Mouse (Mus musculus) right cerebral cortex, postnatal 4 days (tissue): ENCODE data around the gene Oaz1.

Experiments
- DNase-seq: peaks from one replicate; pipeline ENCODE4 v3.0.0-alpha.2; 2022

The Oaz1 gene

GRCm38 (mm10) chr10:80826151-80827062, at the start of gene Oaz1:
Oaz1 (plus strand) TSS chr10:80826656.
- DNase-seq: peak; percentile 98

- no peak for DNase-seq
These were observed 49.3 kb upstream of the Oaz1 start for GRCm38 (mm10) chr10:80777123-80777522.

GRCm38 (mm10) chr10:80779565-80779964, 46.9 kb upstream of the Oaz1 start:
- DNase-seq: no peak

- DNase-seq: no peak
These were observed 42.2 kb upstream of the Oaz1 start for GRCm38 (mm10) chr10:80784302-80784701.

- no peak for DNase-seq
These were observed 41.6 kb upstream of the Oaz1 start for GRCm38 (mm10) chr10:80784871-80785270.

GRCm38 (mm10) chr10:80785963-80786362, 40.5 kb upstream of the Oaz1 start:
- no peak for DNase-seq

- DNase-seq: no peak
These were observed 38.9 kb upstream of the Oaz1 start for GRCm38 (mm10) chr10:80787517-80787916.

- no peak for DNase-seq
These were observed 35.6 kb upstream of the Oaz1 start for GRCm38 (mm10) chr10:80790761-80791404.

GRCm38 (mm10) chr10:80791476-80792174, 34.8 kb upstream of the Oaz1 start:
- no peak for DNase-seq

- DNase-seq: no peak
These were observed 34.1 kb upstream of the Oaz1 start for GRCm38 (mm10) chr10:80792175-80793032.

- no peak for DNase-seq
These were observed 33.2 kb upstream of the Oaz1 start for GRCm38 (mm10) chr10:80793033-80793784.

GRCm38 (mm10) chr10:80793803-80794202, 32.7 kb upstream of the Oaz1 start:
- DNase-seq: no peak

GRCm38 (mm10) chr10:80794750-80795149, 31.7 kb upstream of the Oaz1 start:
- no peak for DNase-seq

- DNase-seq: no peak
These were observed 30.1 kb upstream of the Oaz1 start for GRCm38 (mm10) chr10:80796307-80796848.

- no peak for DNase-seq
These were observed 29.0 kb upstream of the Oaz1 start for GRCm38 (mm10) chr10:80797186-80798149.

GRCm38 (mm10) chr10:80798150-80799006, 28.1 kb upstream of the Oaz1 start, which contains the start of the genes Sf3a2 and Plekhj1:
Sf3a2 (plus strand) TSS chr10:80798198.
Plekhj1 (minus strand) TSS chr10:80798626.
- DNase-seq: peak; percentile 98

GRCm38 (mm10) chr10:80799070-80799566, 27.3 kb upstream of the Oaz1 start:
- no peak for DNase-seq

- no peak for DNase-seq
These were observed 24.1 kb upstream of the Oaz1 start for GRCm38 (mm10) chr10:80802204-80802912.
